Mouse (Mus musculus) ES-Bruce4 (cell line): ENCODE results near the gene 4921517D22Rik.

ENCODE experiments used
- CTCF ChIP-seq: IDR thresholded peaks from one replicate; pipeline ENCODE4 v1.8.1; 2011; ENCODE audit warnings: low read depth, low read length
- EP300 ChIP-seq: IDR thresholded peaks from 2 replicates; pipeline ENCODE4 v1.6.1; 2011; ENCODE audit warnings: low read depth, low read length; ENCODE audit not compliant: insufficient read depth
- POLR2A ChIP-seq: IDR thresholded peaks from one replicate; pipeline ENCODE4 v1.8.1; 2011; ENCODE audit warnings: low read length; ENCODE audit not compliant: insufficient read depth

- TF ChIP-seq CTCF = no peak
- TF ChIP-seq POLR2A = no peak
- TF ChIP-seq EP300 = no peak
Observed at GRCm38 (mm10) chr13:59676316-59677229, 17.3 kb downstream of the 4921517D22Rik start.
